In the genomic region with DNA sequence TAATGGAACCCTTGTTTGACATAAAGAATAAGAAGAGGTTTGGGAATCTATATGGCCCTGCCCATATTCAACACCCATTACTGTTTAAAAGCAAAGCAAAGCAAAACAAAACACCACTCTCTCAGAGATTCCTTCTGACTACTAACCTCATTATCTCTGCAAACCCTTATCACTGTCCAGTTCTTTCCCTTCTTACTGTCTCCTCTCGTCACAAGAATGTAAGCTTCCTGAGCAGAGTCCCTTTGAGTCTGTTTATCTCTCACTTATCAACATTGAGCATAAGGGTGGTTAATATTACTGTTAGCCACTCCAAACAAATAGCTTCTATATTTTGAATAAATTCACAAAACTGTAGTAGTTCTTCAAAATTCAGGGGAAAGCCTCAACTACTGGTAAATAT, we compare ENCODE assay signal across 20 mouse cellular contexts.
"Had no signal": no experiment of that assay in that cellular context is flagged by ENCODE, and none has a peak within 500 bp of the region (broad histone marks: within the 10 kb centered on the region; RNA-seq: fewer than 3 reads in every experiment).

No protein-coding gene starts in this region.

- H3K4me1 ChIP-seq: limb, embryonic 12.5 days; limb, embryonic 15.5 days; liver, embryonic 15.5 days; midbrain, embryonic 12.5 days; midbrain, embryonic 15.5 days; neural tube, embryonic 12.5 days; neural tube, embryonic 15.5 days; stomach, embryonic 15.5 days had no signal

- H3K27me3 ChIP-seq: limb, embryonic 12.5 days; limb, embryonic 15.5 days; liver, embryonic 12.5 days; liver, embryonic 15.5 days; midbrain, embryonic 12.5 days; midbrain, embryonic 15.5 days; neural tube, embryonic 12.5 days; neural tube, embryonic 15.5 days; stomach, embryonic 15.5 days had no signal

- DNase-seq: kidney, adult 2 months; kidney, postnatal 25 days; layer of hippocampus, adult 9-11 months; left cerebral cortex, postnatal 4 days; lung, adult 2 months; right cerebral cortex, adult 18-20 months; right cerebral cortex, postnatal 14 days; right cerebral cortex, postnatal 4 days; thymus, postnatal 25 days had no signal

- ATAC-seq: intestine, postnatal 0 days; liver, embryonic 12.5 days; midbrain, embryonic 15.5 days had no signal

- H3K36me3 ChIP-seq: limb, embryonic 12.5 days; limb, embryonic 15.5 days; liver, embryonic 12.5 days; liver, embryonic 15.5 days; midbrain, embryonic 12.5 days; midbrain, embryonic 15.5 days; neural tube, embryonic 12.5 days; neural tube, embryonic 15.5 days; stomach, embryonic 15.5 days had no signal

- H3K4me3 ChIP-seq: layer of hippocampus, adult 2 months; limb, embryonic 12.5 days; limb, embryonic 15.5 days; liver, embryonic 12.5 days; liver, embryonic 15.5 days; midbrain, embryonic 12.5 days; midbrain, embryonic 15.5 days; neural tube, embryonic 12.5 days; neural tube, embryonic 15.5 days; stomach, embryonic 15.5 days had no signal

- H3K9me3 ChIP-seq: limb, embryonic 12.5 days; limb, embryonic 15.5 days; liver, embryonic 12.5 days; liver, embryonic 15.5 days; midbrain, embryonic 12.5 days; midbrain, embryonic 15.5 days; neural tube, embryonic 12.5 days; neural tube, embryonic 15.5 days; stomach, embryonic 15.5 days had no signal
